Mouse (Mus musculus) intestine, postnatal 0 days (tissue): Measurements from ENCODE around the gene Nenf. TPM values are rescaled to one million over a fixed set of nuclear protein-coding genes. Genes with fewer than 3 reads are reported as not detected.

ENCODE experiments used
- ATAC-seq: fragments of 200-750 bp; cut with Nextera tagmentation; 2 replicates; pipeline ENCODE4 v1.8.0; 2017; ENCODE audit warnings: mild to moderate bottlenecking, moderate TSS enrichment, moderate library complexity
- H3K27ac ChIP-seq: fragments of 300-500 bp; sonication (generic); 2 replicates; pipeline ENCODE4 v1.5.1; 2014; ENCODE audit warnings: mild to moderate bottlenecking, low read depth, low read length, moderate library complexity
- H3K27me3 ChIP-seq: fragments of 300-500 bp; sonication (generic); replicated peaks from 2 replicates; pipeline ENCODE4 v1.6.1; 2014; ENCODE audit warnings: low read length, mixed read lengths; ENCODE audit not compliant: control insufficient read depth, insufficient read depth
- H3K36me3 ChIP-seq: fragments of 300-500 bp; sonication (generic); 2 replicates; pipeline ENCODE4 v1.6.1; 2014; ENCODE audit warnings: mild to moderate bottlenecking, moderate library complexity; ENCODE audit not compliant: control insufficient read depth, insufficient read depth
- H3K4me1 ChIP-seq: fragments of 300-500 bp; sonication (generic); replicated peaks from 2 replicates; pipeline ENCODE4 v1.6.1; 2014; ENCODE audit warnings: antibody characterized with exemption, low read length, mixed read lengths; ENCODE audit not compliant: control insufficient read depth, insufficient read depth
- H3K4me2 ChIP-seq: fragments of 300-500 bp; sonication (generic); replicated peaks from 2 replicates; pipeline ENCODE4 v1.6.1; 2014; ENCODE audit warnings: low read depth, mild to moderate bottlenecking, moderate library complexity
- H3K4me3 ChIP-seq: fragments of 300-500 bp; sonication (generic); 2 replicates; pipeline ENCODE4 v1.5.1; 2014; ENCODE audit warnings: low read depth, low read length
- H3K9ac ChIP-seq: fragments of 300-500 bp; sonication (generic); 2 replicates; pipeline ENCODE4 v1.6.1; 2014; ENCODE audit warnings: mild to moderate bottlenecking, low read depth, low read length
- H3K9me3 ChIP-seq: fragments of 300-500 bp; sonication (generic); 2 replicates; pipeline ENCODE4 v1.6.1; 2016; ENCODE audit warnings: mixed run types; ENCODE audit not compliant: control insufficient read depth
- CTCF ChIP-seq: sonication (generic); IDR thresholded peaks from 2 replicates; pipeline ENCODE4 v1.5.1; 2016; ENCODE audit warnings: low read depth, mild to moderate bottlenecking, control low read depth, antibody characterized with exemption, moderate library complexity
- WGBS: fragments of 180-500 bp; shearing (Covaris S2); extraction: QIAGEN DNeasy Blood & Tissue Kit; methylation state at CpG from one replicate; pipeline ENCODE4 v1.1.7; 2014; 5-methylcytosine and 5-hydroxymethylcytosine counted together
- polyA plus RNA-seq: library from polyadenylated mRNA; unstranded; fragments of >200 nt; fragmentation: Nextera tagmentation; extraction: Ambion mirVana; gene quantifications from 2 replicates; pipeline ENCODE4 v1.2.1, GENCODE M21; 2015

The Nenf gene
- polyA plus RNA-seq, 1 experiment from 2014 or later = 174 TPM

DNA sequence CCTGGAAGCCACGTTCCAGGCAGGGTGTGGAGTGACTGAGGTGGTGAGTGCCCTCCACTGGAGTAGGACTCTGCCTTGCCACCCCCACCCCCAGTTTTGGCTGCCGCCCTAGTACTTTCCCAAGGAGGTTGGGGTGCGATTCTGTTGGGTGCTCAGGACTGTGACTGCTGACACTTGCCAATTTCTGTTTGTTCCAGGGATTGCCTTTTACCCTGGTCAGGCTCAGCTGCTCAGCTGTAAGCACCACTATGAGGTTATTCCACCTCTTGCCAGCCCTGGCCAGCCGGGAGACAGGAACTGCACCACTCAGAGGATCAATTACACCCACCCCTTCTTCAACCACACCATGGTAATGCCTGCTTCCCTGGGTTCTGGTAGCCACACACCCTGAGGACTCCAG lies 22.5 kb upstream of the Nenf start:
- Histone ChIP-seq H3K4me1 (no peaks in the 10 kb centered on the region), H3K4me3 (no peak overlapping the region), H3K9me3 (no peaks in the 10 kb centered on the region), H3K27me3 (no peaks in the 10 kb centered on the region), H3K27ac (no peak overlapping the region; the same call in 1 of the 2 replicates), H3K4me2 (no peak overlapping the region), H3K36me3 (peaks cover 81% of the 10 kb centered on the region), H3K9ac (no peak overlapping the region)
- no peak for TF ChIP-seq CTCF
- no peak for ATAC-seq
- WGBS = 84% methylated on average over 4 of the region's 4 CpGs

DNA sequence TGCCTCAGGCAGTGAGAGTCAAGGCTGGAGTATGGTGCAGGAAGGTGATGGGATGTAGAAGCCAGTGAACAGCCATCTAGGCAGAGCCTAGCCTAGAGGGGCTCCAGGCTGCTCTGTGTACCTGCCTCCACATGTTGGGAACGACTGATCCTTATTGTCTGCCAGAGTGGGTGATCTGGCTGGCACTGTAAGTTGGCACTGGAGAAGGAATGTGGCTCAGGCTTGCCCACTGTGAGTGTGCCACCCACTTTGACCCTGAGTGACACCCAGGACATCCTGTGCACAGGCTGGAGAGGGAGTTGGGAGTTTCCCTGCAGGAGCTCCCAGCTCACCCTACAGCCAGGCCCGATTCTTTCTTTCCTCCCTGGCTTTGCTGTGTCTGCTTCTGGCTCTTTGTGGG lies 21.9 kb upstream of the Nenf start:
- ATAC-seq = no peak
- Histone ChIP-seq H3K9me3 (no peaks in the 10 kb centered on the region), H3K4me3 (no peak overlapping the region), H3K27ac (no peak overlapping the region), H3K4me2 (no peak overlapping the region), H3K36me3 (peaks cover 74% of the 10 kb centered on the region), H3K27me3 (no peaks in the 10 kb centered on the region), H3K9ac (no peak overlapping the region), H3K4me1 (no peaks in the 10 kb centered on the region)
- WGBS = 86% methylated on average over 2 of the region's 2 CpGs
- no peak for TF ChIP-seq CTCF

DNA sequence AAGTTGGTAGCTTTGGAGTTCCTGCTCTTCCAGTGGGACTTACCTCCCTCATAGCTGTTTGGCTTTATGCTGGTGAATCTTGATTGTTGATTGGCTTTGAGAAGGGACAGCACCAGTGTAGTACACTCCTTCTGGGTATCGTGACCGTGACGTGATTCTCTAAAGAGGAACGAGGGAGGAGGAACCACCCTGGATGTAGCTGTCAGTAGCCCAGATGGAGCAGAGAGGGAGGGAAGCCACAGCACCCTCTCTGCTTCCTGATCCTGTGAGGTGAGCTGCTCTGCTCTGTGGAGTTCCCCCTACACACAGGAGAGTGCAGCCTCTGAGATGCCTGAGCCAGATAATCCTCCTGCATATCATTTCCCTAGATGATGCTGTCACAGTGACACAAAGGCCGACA lies 16.5 kb upstream of the Nenf start:
- no peaks in the 10 kb centered on the region for H3K27me3 ChIP-seq
- H3K4me3 ChIP-seq = no peak overlapping the region
- ATAC-seq = no peak
- no peaks in the 10 kb centered on the region for H3K4me1 ChIP-seq
- no peak overlapping the region for H3K9ac ChIP-seq
- TF ChIP-seq CTCF = no peak
- H3K27ac ChIP-seq = no peak overlapping the region
- no peaks in the 10 kb centered on the region for H3K9me3 ChIP-seq
- peaks cover 38% of the 10 kb centered on the region; the same call in 1 of the 2 replicates for H3K36me3 ChIP-seq
- 78% methylated on average over 5 of the region's 5 CpGs for WGBS
- H3K4me2 ChIP-seq = no peak overlapping the region

DNA sequence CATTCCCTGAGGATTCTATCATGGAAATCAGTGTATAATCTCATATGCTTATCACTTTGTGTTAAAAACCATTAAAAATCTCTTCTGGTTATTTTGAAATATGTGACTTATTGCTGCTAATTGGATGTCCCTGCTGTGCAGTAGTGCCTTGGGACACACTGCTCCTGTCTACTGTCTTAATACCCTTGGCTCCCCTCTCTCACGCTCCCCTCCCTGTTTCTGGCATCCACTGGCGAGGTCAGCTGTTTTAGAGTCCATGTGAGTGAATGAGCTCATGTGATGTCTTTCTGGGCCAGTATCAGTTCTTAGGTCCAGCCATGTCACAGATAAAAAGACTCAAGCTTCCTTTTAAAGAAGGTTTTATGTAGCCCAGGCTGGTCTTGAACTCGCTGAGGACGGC lies 12.4 kb upstream of the Nenf start:
- H3K9me3 ChIP-seq = no peaks in the 10 kb centered on the region
- H3K27me3 ChIP-seq = no peaks in the 10 kb centered on the region
- no peak overlapping the region for H3K9ac ChIP-seq
- H3K36me3 ChIP-seq = peaks cover 12% of the 10 kb centered on the region; the same call in 1 of the 2 replicates
- peaks cover 10% of the 10 kb centered on the region; the same call in 1 of the 2 replicates for H3K4me1 ChIP-seq
- WGBS = 78% methylated on average over 4 of the region's 4 CpGs
- no peak overlapping the region for H3K4me3 ChIP-seq
- TF ChIP-seq CTCF = no peak
- ATAC-seq = no peak
- no peak overlapping the region for H3K4me2 ChIP-seq
- no peak overlapping the region for H3K27ac ChIP-seq

DNA sequence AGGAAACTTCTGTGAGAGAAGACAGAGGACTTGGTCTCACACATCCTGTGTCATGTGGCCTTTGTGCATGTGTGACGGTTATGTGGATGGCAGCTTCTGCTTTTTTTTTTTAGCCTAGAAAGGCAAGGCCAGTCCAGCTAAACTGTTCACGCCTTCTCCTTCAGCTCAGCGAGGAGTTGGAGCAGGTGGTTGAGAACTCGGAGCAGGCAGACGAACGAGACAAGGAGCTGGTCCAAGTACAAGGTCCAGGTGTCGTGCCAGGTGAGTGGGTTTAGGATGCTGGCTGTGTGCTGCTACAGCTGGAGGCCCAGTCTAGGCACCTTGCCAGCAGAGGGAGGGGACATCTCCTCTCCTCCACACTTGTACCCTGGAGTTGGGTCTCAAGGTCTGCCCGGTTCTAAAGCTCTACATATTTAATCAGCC lies 10.0 kb upstream of the Nenf start:
- peak; percentile 83 for ATAC-seq
- Histone ChIP-seq H3K27ac (peak overlapping the region; percentile 52), H3K36me3 (peaks cover 7% of the 10 kb centered on the region; the same call in 1 of the 2 replicates), H3K4me1 (peaks cover 10% of the 10 kb centered on the region; the same call in 1 of the 2 replicates), H3K4me3 (no peak overlapping the region), H3K9me3 (no peaks in the 10 kb centered on the region), H3K4me2 (peak overlapping the region; percentile 99), H3K27me3 (no peaks in the 10 kb centered on the region), H3K9ac (no peak overlapping the region)
- no peak for TF ChIP-seq CTCF
- WGBS = 37% methylated on average over 8 of the region's 8 CpGs

DNA sequence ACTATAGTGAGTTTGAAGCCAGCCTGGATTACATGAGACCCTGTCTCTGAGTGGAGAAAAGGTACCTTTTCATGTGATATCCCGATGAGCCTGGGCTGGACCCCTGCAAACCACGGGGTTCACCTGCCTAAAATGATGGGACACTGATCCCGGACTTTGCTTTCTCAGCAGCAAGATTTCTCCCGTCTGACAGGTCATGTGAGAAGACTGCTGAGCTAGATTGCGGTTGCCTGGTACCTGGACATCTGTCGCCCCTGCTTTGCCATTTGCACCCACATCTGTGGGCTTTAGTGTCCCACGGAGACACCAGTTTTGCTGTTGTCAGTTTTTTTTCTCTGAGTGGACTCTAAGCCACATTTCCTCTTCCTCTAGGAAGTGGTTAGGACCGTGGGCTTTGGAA lies 9.3 kb upstream of the Nenf start:
- H3K4me3 ChIP-seq = no peak overlapping the region
- 61% methylated on average over 8 of the region's 8 CpGs for WGBS
- peak overlapping the region; percentile 71; the same call in 1 of the 2 replicates for H3K27ac ChIP-seq

More for the DNA sequence above, 9.3 kb upstream of the Nenf start:
- peaks cover 7% of the 10 kb centered on the region; the same call in 1 of the 2 replicates for H3K36me3 ChIP-seq
- no peak overlapping the region for H3K9ac ChIP-seq
- peaks cover 10% of the 10 kb centered on the region; the same call in 1 of the 2 replicates for H3K4me1 ChIP-seq
- no peak for ATAC-seq
- H3K27me3 ChIP-seq = no peaks in the 10 kb centered on the region
- peak overlapping the region; percentile 99 for H3K4me2 ChIP-seq
- no peak for TF ChIP-seq CTCF
- H3K9me3 ChIP-seq = no peaks in the 10 kb centered on the region
